Mouse (Mus musculus) brown adipose tissue, adult 24 weeks (tissue): ENCODE results near the gene Mecom. TPM values are rescaled to one million over a fixed set of nuclear protein-coding genes. Genes with fewer than 3 reads are reported as not detected.
A peak's percentile ranks its signal among the peaks of the same experiment; 100 is the strongest.

ENCODE experiments used
- H3K27ac ChIP-seq: fragments of 200-500 bp; replicated peaks from 2 replicates; pipeline ENCODE4 v1.5.1; 2012; ENCODE audit warnings: low read depth, mild to moderate bottlenecking, low read length
- H3K4me1 ChIP-seq: fragments of 200-500 bp; 2 replicates; pipeline ENCODE4 v1.6.1; 2012; ENCODE audit warnings: low read length, mixed read lengths; ENCODE audit not compliant: control insufficient read depth, insufficient read depth, insufficient read length
- H3K4me3 ChIP-seq: fragments of 200-500 bp; 2 replicates; pipeline ENCODE4 v1.5.1; 2012; ENCODE audit warnings: low read depth, mild to moderate bottlenecking, low read length, moderate library complexity; ENCODE audit not compliant: insufficient read depth
- polyA plus RNA-seq: library from polyadenylated mRNA; stranded (reverse); fragments of >200 nt; gene quantifications from 2 replicates; pipeline ENCODE4 v1.2.4, GENCODE M21; 2012; ENCODE audit not compliant: missing spikeins, insufficient read depth, insufficient read length

Gene Mecom
- polyA plus RNA-seq, 1 experiment: 9.2 TPM

- Histone ChIP-seq H3K4me3 (no peak overlapping the region), H3K27ac (no peak overlapping the region), H3K4me1 (peaks cover 3% of the 10 kb centered on the region; the same call in 1 of the 2 replicates)
These were observed 232.9 kb downstream of the Mecom start for GRCm38 (mm10) chr3:30314955-30315354.

- H3K27ac ChIP-seq: no peak overlapping the region
- no peak overlapping the region for H3K4me3 ChIP-seq
- no peaks in the 10 kb centered on the region; the same call in 1 of the 2 replicates for H3K4me1 ChIP-seq
These were observed 239.7 kb downstream of the Mecom start for GRCm38 (mm10) chr3:30308081-30308480.

- Histone ChIP-seq H3K4me1 (no peaks in the 10 kb centered on the region; the same call in 1 of the 2 replicates), H3K4me3 (no peak overlapping the region), H3K27ac (no peak overlapping the region)
These were observed 240.2 kb downstream of the Mecom start for GRCm38 (mm10) chr3:30307601-30308000.

GRCm38 (mm10) chr3:30306080-30306479 lies 241.7 kb downstream of the Mecom start:
- Histone ChIP-seq H3K4me1 (peaks cover 2% of the 10 kb centered on the region; the same call in 1 of the 2 replicates), H3K4me3 (no peak overlapping the region), H3K27ac (peak overlapping the region; percentile 84)

GRCm38 (mm10) chr3:30299460-30299859 lies 248.3 kb downstream of the Mecom start:
- Histone ChIP-seq H3K27ac (no peak overlapping the region), H3K4me1 (peaks cover 4% of the 10 kb centered on the region; the same call in 1 of the 2 replicates), H3K4me3 (no peak overlapping the region)

GRCm38 (mm10) chr3:30294433-30294832 lies 253.4 kb downstream of the Mecom start:
- no peak overlapping the region for H3K27ac ChIP-seq
- H3K4me1 ChIP-seq: no peaks in the 10 kb centered on the region; the same call in none of the 2 replicates
- H3K4me3 ChIP-seq: no peak overlapping the region

GRCm38 (mm10) chr3:30286529-30286928 lies 261.3 kb downstream of the Mecom start:
- H3K4me1 ChIP-seq: no peaks in the 10 kb centered on the region; the same call in 1 of the 2 replicates
- no peak overlapping the region for H3K27ac ChIP-seq
- no peak overlapping the region for H3K4me3 ChIP-seq

GRCm38 (mm10) chr3:30284094-30284493 lies 263.7 kb downstream of the Mecom start:
- no peak overlapping the region for H3K4me3 ChIP-seq
- no peak overlapping the region for H3K27ac ChIP-seq
- no peaks in the 10 kb centered on the region for H3K4me1 ChIP-seq

- Histone ChIP-seq H3K4me3 (no peak overlapping the region), H3K4me1 (no peaks in the 10 kb centered on the region), H3K27ac (no peak overlapping the region)
These were observed 264.2 kb downstream of the Mecom start for GRCm38 (mm10) chr3:30283562-30283961.

GRCm38 (mm10) chr3:30277569-30277968 lies 270.2 kb downstream of the Mecom start:
- Histone ChIP-seq H3K4me1 (peaks cover 6% of the 10 kb centered on the region), H3K27ac (no peak overlapping the region), H3K4me3 (no peak overlapping the region)

GRCm38 (mm10) chr3:30276099-30276498 lies 271.7 kb downstream of the Mecom start:
- Histone ChIP-seq H3K27ac (no peak overlapping the region), H3K4me3 (no peak overlapping the region), H3K4me1 (peaks cover 6% of the 10 kb centered on the region)

- Histone ChIP-seq H3K4me3 (no peak overlapping the region), H3K27ac (no peak overlapping the region), H3K4me1 (peaks cover 6% of the 10 kb centered on the region)
These were observed 278.6 kb downstream of the Mecom start for GRCm38 (mm10) chr3:30269253-30269652.

- H3K4me1 ChIP-seq: no peaks in the 10 kb centered on the region
- no peak overlapping the region for H3K27ac ChIP-seq
These were observed 286.9 kb downstream of the Mecom start for GRCm38 (mm10) chr3:30260945-30261344.

GRCm38 (mm10) chr3:30258421-30258820 lies 289.4 kb downstream of the Mecom start:
- H3K27ac ChIP-seq: no peak overlapping the region
- no peak overlapping the region for H3K4me3 ChIP-seq
- no peaks in the 10 kb centered on the region for H3K4me1 ChIP-seq

More at GRCm38 (mm10) chr3:30260945-30261344, 286.9 kb downstream of the Mecom start:
- H3K4me3 ChIP-seq: no peak overlapping the region

GRCm38 (mm10) chr3:30257776-30258175 lies 290.0 kb downstream of the Mecom start:
- Histone ChIP-seq H3K27ac (no peak overlapping the region), H3K4me1 (no peaks in the 10 kb centered on the region), H3K4me3 (no peak overlapping the region)

- Histone ChIP-seq H3K4me1 (no peaks in the 10 kb centered on the region), H3K4me3 (no peak overlapping the region), H3K27ac (no peak overlapping the region)
These were observed 290.9 kb downstream of the Mecom start for GRCm38 (mm10) chr3:30256896-30257295.
